Mouse (Mus musculus) megakaryocyte, adult 5-6 weeks (primary cell): ENCODE data around the gene Prl5a1. TPM values are rescaled to one million over a fixed set of nuclear protein-coding genes. Genes with fewer than 3 reads are reported as not detected.

Experiments used
- ATAC-seq: 2 replicates; pipeline ENCODE4 v1.8.0; 2016; ENCODE audit warnings: mild to moderate bottlenecking, inconsistent platforms; ENCODE audit not compliant: poor library complexity, severe bottlenecking
- total RNA-seq, 2 experiments: library from RNA; stranded (forward) in 1 of 2; stranded (reverse) in 1 of 2; fragments of 153-499, 151-499 nt in 1 of 2; fragments of 221-1000, 200-1000 nt in 1 of 2; gene quantifications; 2 replicates each; pipeline versions ENCODE4 v1.2.3 to v1.2.4; 2015 to 2017

The Prl5a1 gene
- not detected in 2 replicates for total RNA-seq (2015)
- total RNA-seq (2017), result not detected in 2 replicates

GRCm38 (mm10) chr13:28142184-28142583, at the start of gene Prl5a1:
Gene Prl5a1 (plus strand): TSS chr13:28142484.
- no peak for ATAC-seq

- ATAC-seq, result no peak
Measured at GRCm38 (mm10) chr13:28096161-28096560, 46.1 kb upstream of the Prl5a1 start.

- no peak for ATAC-seq
Measured at GRCm38 (mm10) chr13:28108536-28108935, 33.7 kb upstream of the Prl5a1 start.

GRCm38 (mm10) chr13:28132781-28133180, 9.5 kb upstream of the Prl5a1 start:
- no peak for ATAC-seq

GRCm38 (mm10) chr13:28135790-28136189, 6.5 kb upstream of the Prl5a1 start:
- no peak for ATAC-seq

Other genes starting within 250 kb of the Prl5a1 start
- not detected in 2 replicates for gene Prl4a1, start 126.3 kb upstream of the Prl5a1 start, total RNA-seq (2015)
- not detected in 2 replicates for gene Prl4a1, start 126.3 kb upstream of the Prl5a1 start, total RNA-seq (2017)
- 14.8 and 16.2 TPM in 2 replicates for gene Gm11361, start 115.0 kb downstream of the Prl5a1 start, total RNA-seq (2015)
- gene Gm11361, start 115.0 kb downstream of the Prl5a1 start, total RNA-seq (2017), result 2.2 and 2.7 TPM in 2 replicates